Mouse (Mus musculus): ENCODE measurements at regions not wholly inside any gene's neighbourhood (a gene's known extent, or its start where the extent isn't known, plus 50 kb on each side); places are given as distances from the start of the nearest gene placed in this dataset.

DNA sequence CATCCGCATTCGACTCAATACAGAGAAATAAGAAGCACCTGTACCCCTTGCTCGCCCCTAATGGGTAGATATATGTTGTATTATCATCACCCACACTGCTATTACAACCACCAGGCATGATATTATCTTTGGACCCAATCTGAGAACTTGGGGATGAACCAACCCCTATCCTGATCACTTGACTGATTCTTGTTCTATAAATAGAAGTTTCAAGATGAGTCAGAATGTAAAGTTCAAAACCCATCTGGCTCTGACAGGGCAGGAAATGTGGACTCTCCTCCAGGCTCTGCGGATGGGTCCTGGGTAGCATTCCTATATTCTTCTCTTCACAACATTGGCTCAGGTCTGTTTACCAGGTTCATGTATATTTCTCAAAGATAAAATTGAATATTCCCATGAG lies 61.9 kb upstream of the Pard3b start:
- no peak for DNase-seq (ENCODE audit: low spot score)

DNA sequence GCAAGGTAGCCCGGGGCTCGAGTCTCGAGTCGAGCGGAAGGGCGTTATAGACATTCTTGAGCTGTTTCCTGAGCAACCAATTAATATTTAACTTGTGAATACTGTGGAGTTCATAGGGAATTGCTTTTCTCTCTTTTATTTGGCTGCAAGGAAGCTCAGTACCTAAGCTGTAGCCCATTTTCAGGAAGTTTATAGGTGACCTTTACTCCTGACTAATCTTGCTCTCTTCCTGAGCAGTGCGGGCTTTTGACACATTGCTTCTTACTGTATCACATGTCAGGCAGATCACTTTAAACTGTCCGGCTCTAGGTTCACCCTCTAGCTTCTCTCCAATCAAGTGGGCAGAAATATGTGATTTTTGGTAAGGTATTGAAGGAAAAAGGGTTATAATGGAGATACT lies 51.4 kb upstream of the Pard3b start:
- DNase-seq (ENCODE audit: low spot score), result no peak

Measured in ovary, postnatal 10 days (tissue).